Mouse (Mus musculus) liver, postnatal 0 days (tissue): ENCODE measurements around the gene Ppef2. TPM values are rescaled to one million over a fixed set of nuclear protein-coding genes. Genes with fewer than 3 reads are reported as not detected.

Experiments used
- ATAC-seq: fragments of 200-750 bp; cut with Nextera tagmentation; 2 replicates; pipeline ENCODE4 v1.8.0; 2017; ENCODE audit warnings: mild to moderate bottlenecking, moderate library complexity
- DNase-seq: peaks from one replicate; pipeline ENCODE4 v3.0.0-alpha.2; 2016
- H3K27ac ChIP-seq: fragments of 300-500 bp; sonication (generic); 2 replicates; pipeline ENCODE4 v1.5.1; 2014; ENCODE audit warnings: antibody characterized with exemption, moderate library complexity, mild to moderate bottlenecking, low read depth
- H3K27me3 ChIP-seq: fragments of 300-500 bp; sonication (generic); 2 replicates; pipeline ENCODE4 v1.6.1; 2014; ENCODE audit warnings: low read length, control low read depth, mixed read lengths; ENCODE audit not compliant: insufficient read depth
- H3K36me3 ChIP-seq: fragments of 300-500 bp; sonication (generic); replicated peaks from 2 replicates; pipeline ENCODE4 v1.6.1; 2014; ENCODE audit warnings: mild to moderate bottlenecking, control low read depth, low read length, moderate library complexity, mixed read lengths; ENCODE audit not compliant: insufficient read depth
- H3K4me1 ChIP-seq: fragments of 300-500 bp; sonication (generic); 2 replicates; pipeline ENCODE4 v1.6.1; 2014; ENCODE audit warnings: antibody characterized with exemption, mild to moderate bottlenecking, control low read depth; ENCODE audit not compliant: insufficient read depth
- H3K4me2 ChIP-seq: fragments of 300-500 bp; sonication (generic); 2 replicates; pipeline ENCODE4 v1.6.1; 2014; ENCODE audit warnings: low read depth, mild to moderate bottlenecking, low read length, moderate library complexity, mixed read lengths
- H3K4me3 ChIP-seq: fragments of 300-500 bp; sonication (generic); 2 replicates; pipeline ENCODE4 v1.5.1; 2014; ENCODE audit warnings: low read depth, low read length
- H3K9ac ChIP-seq: fragments of 300-500 bp; sonication (generic); replicated peaks from 2 replicates; pipeline ENCODE4 v1.6.1; 2014; ENCODE audit warnings: mild to moderate bottlenecking, moderate library complexity
- H3K9me3 ChIP-seq: fragments of 300-500 bp; sonication (generic); 2 replicates; pipeline ENCODE4 v1.6.1; 2016; ENCODE audit warnings: mild to moderate bottlenecking, control low read depth, low read length, mixed read lengths
- CTCF ChIP-seq: sonication (generic); IDR thresholded peaks from 2 replicates; pipeline ENCODE4 v1.5.1; 2016; ENCODE audit warnings: antibody characterized with exemption, low read depth
- EP300 ChIP-seq: IDR thresholded peaks from 2 replicates; pipeline ENCODE4 v1.6.1; 2016; ENCODE audit warnings: antibody characterized with exemption, low read depth, mild to moderate bottlenecking
- WGBS: fragments of 180-500 bp; shearing (Covaris S2); extraction: QIAGEN DNeasy Blood & Tissue Kit; methylation state at CpG from one replicate; pipeline ENCODE4 v1.1.7; 2014; ENCODE audit not compliant: insufficient replicate concordance; 5-methylcytosine and 5-hydroxymethylcytosine counted together
- polyA plus RNA-seq: library from polyadenylated mRNA; unstranded; fragments of >200 nt; fragmentation: Nextera tagmentation; extraction: Ambion mirVana; gene quantifications from 2 replicates; pipeline ENCODE4 v1.2.1, GENCODE M21; 2015

Ppef2 gene
- polyA plus RNA-seq, 1 experiment from 2014 or later = not detected

GRCm38 (mm10) chr5:92215308-92215707, 40.8 kb downstream of the Ppef2 start, which contains the start of gene U90926:
Gene U90926, minus strand, starts transcription at chr5:92215408.
- TF ChIP-seq CTCF (no peak), EP300 (no peak)
- DNase-seq (no peak), ATAC-seq (no peak)
- Histone ChIP-seq H3K27me3 (no peaks in the 10 kb centered on the region), H3K9me3 (no peaks in the 10 kb centered on the region), H3K4me1 (no peaks in the 10 kb centered on the region), H3K4me3 (no peak within 1 kb of the TSS), H3K4me2 (no peak within 1 kb of the TSS), H3K27ac (no peak within 1 kb of the TSS), H3K9ac (no peak within 1 kb of the TSS), H3K36me3 (no peaks in the 10 kb centered on the region)
- 81% methylated on average over 4 of the region's 4 CpGs for WGBS

GRCm38 (mm10) chr5:92212231-92212630, 43.8 kb downstream of the Ppef2 start:
- Histone ChIP-seq H3K36me3 (no peaks in the 10 kb centered on the region), H3K9me3 (no peaks in the 10 kb centered on the region), H3K4me1 (no peaks in the 10 kb centered on the region), H3K4me3 (no peak overlapping the region), H3K9ac (no peak overlapping the region), H3K27ac (no peak overlapping the region), H3K4me2 (no peak overlapping the region), H3K27me3 (no peaks in the 10 kb centered on the region)
- TF ChIP-seq EP300 = no peak
- no peak for TF ChIP-seq CTCF
- no peak for ATAC-seq
- DNase-seq = no peak
- 78% methylated on average over 4 of the region's 4 CpGs for WGBS

- Histone ChIP-seq H3K4me2 (no peak overlapping the region), H3K4me1 (peaks cover 7% of the 10 kb centered on the region; the same call in 1 of the 2 replicates), H3K4me3 (no peak overlapping the region), H3K27me3 (no peaks in the 10 kb centered on the region), H3K27ac (no peak overlapping the region), H3K9ac (no peak overlapping the region), H3K9me3 (no peaks in the 10 kb centered on the region), H3K36me3 (no peaks in the 10 kb centered on the region)
- WGBS = 51% methylated on average over 8 of the region's 8 CpGs
- no peak for DNase-seq
- no peak for ATAC-seq
- TF ChIP-seq EP300 (no peak), CTCF (no peak)
Observed at GRCm38 (mm10) chr5:92210205-92210604, 45.9 kb downstream of the Ppef2 start.

DNA sequence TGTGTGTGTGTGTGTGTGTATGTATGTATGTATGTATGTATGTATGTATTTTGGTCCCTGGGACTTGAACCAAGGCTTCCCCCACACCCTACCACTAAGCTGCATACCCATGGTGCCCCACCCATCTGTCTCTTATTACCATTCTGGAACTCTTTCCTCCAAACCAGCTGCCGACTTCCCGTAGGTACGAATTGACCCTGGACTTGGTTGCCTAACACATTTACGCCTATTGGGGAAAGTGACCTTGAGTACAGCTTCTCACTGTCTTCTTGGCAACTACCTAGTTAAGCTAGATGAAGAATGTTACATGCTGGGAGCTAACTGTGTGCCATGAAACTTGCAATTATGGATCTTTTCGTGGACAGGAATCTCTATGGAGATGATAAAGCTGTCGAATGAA, 50.0 kb downstream of the Ppef2 start:
- no peak overlapping the region for H3K27ac ChIP-seq
- 65% methylated on average over 6 of the region's 6 CpGs for WGBS

DNA sequence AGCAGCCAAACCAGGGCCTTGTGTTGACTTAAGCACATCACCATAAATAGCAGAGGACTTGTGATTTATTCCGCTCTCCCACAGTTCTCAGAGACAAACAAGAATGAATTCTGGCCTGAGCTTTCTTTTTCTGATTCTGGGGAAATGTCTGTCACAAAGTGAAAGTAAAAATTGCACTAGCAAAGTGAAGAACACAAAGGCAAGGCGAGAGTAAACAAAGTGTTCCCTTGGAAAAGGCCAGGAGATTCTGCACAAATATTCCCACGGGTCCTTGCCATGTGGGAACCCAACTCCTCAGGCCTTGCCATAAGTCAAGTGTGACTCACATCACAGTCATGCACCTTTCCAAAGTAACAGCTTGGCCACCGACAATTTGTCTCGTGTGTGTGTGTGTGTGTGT, 50.4 kb downstream of the Ppef2 start:
- Histone ChIP-seq H3K4me3 (no peak overlapping the region), H3K9ac (no peak overlapping the region), H3K27ac (peak overlapping the region; percentile 41; the same call in 1 of the 2 replicates), H3K4me1 (peaks cover 21% of the 10 kb centered on the region), H3K27me3 (no peaks in the 10 kb centered on the region), H3K36me3 (peaks cover 18% of the 10 kb centered on the region), H3K4me2 (no peak overlapping the region), H3K9me3 (no peaks in the 10 kb centered on the region)
- ATAC-seq (no peak), DNase-seq (no peak)
- no peak for TF ChIP-seq EP300
- TF ChIP-seq CTCF = no peak
- 77% methylated on average over 5 of the region's 5 CpGs for WGBS

More for the DNA sequence above, 50.0 kb downstream of the Ppef2 start:
- Histone ChIP-seq H3K4me1 (peaks cover 21% of the 10 kb centered on the region), H3K9me3 (no peaks in the 10 kb centered on the region), H3K4me2 (no peak overlapping the region), H3K36me3 (peaks cover 14% of the 10 kb centered on the region), H3K4me3 (no peak overlapping the region), H3K27me3 (no peaks in the 10 kb centered on the region), H3K9ac (no peak overlapping the region)
- ATAC-seq = no peak
- DNase-seq = no peak
- no peak for TF ChIP-seq CTCF
- TF ChIP-seq EP300 = no peak

DNA sequence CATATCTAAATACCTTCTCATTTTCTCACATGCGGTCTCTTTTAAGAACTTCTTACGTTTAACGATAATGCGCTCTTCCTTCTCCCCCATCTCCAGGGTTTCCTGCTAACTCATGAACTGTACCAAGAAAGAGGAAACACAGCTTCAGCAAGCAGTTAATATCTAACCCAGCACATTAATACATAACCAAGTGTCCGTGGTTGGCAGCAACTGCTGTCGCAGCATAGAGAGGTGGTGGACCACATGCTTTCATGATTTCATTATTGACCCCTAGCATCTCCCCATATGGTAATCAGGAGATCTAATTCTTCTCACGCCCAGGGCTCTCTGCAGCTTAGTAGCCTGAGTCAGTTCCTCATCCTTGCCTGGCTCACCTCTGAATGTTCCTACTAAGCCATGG, 50.9 kb downstream of the Ppef2 start:
- no peak for TF ChIP-seq CTCF
- no peak for TF ChIP-seq EP300
- no peaks in the 10 kb centered on the region for H3K27me3 ChIP-seq
- peak overlapping the region; percentile 41; the same call in 1 of the 2 replicates for H3K27ac ChIP-seq
- no peak overlapping the region for H3K4me3 ChIP-seq
- ATAC-seq (no peak), DNase-seq (no peak)
- H3K36me3 ChIP-seq = peaks cover 21% of the 10 kb centered on the region
- no peak overlapping the region; the same call in 1 of the 2 replicates for H3K4me2 ChIP-seq
- no peaks in the 10 kb centered on the region for H3K9me3 ChIP-seq
- WGBS = 36% methylated on average over 7 of the region's 7 CpGs
- no peak overlapping the region for H3K9ac ChIP-seq
- peaks cover 21% of the 10 kb centered on the region for H3K4me1 ChIP-seq
